Mouse (Mus musculus) kidney, adult 2 months (tissue): ENCODE results near the gene Efnb1. TPM values are rescaled to one million over a fixed set of nuclear protein-coding genes. Genes with fewer than 3 reads are reported as not detected.
A peak's percentile ranks its signal among the peaks of the same experiment; 100 is the strongest.

Experiments used
- DNase-seq: peaks from one replicate; pipeline ENCODE4 v3.0.0; 2021
- H3K27ac ChIP-seq: fragments of 200-500 bp; 2 replicates; pipeline ENCODE4 v1.5.1; 2012; ENCODE audit warnings: low read depth, low read length, control low read depth, inconsistent platforms; ENCODE audit not compliant: insufficient read depth
- H3K27me3 ChIP-seq: fragments of 200-500 bp; replicated peaks from 2 replicates; pipeline ENCODE4 v1.6.1; 2012; ENCODE audit warnings: mild to moderate bottlenecking, moderate library complexity, low read length, inconsistent platforms; ENCODE audit not compliant: control insufficient read depth, insufficient read depth
- H3K36me3 ChIP-seq: fragments of 200-500 bp; 2 replicates; pipeline ENCODE4 v1.6.1; 2012; ENCODE audit warnings: mild to moderate bottlenecking, moderate library complexity, low read length, inconsistent platforms; ENCODE audit not compliant: control insufficient read depth, insufficient read depth
- H3K4me1 ChIP-seq: fragments of 200-500 bp; 2 replicates; pipeline ENCODE4 v1.6.1; 2011; ENCODE audit warnings: low read length; ENCODE audit not compliant: control insufficient read depth, insufficient read depth
- H3K4me3 ChIP-seq: fragments of 200-500 bp; 2 replicates; pipeline ENCODE4 v1.5.1; 2011; ENCODE audit warnings: mild to moderate bottlenecking, low read depth, low read length, control low read depth; ENCODE audit not compliant: insufficient read depth
- CTCF ChIP-seq: fragments of 200-500 bp; conservative IDR thresholded peaks from 2 replicates; pipeline ENCODE4 v1.5.1; 2011; ENCODE audit warnings: low read depth, mild to moderate bottlenecking, control low read depth, low read length, moderate library complexity, mixed read lengths; ENCODE audit not compliant: insufficient read depth, insufficient read length
- POLR2A ChIP-seq: fragments of 200-500 bp; IDR thresholded peaks from one replicate; pipeline ENCODE4 v1.6.1; 2011; ENCODE audit warnings: low read depth, low read length, control low read depth
- WGBS: fragments of 180-500 bp; shearing (Covaris S2); methylation state at CpG from one replicate; pipeline ENCODE4 v1.1.7; 2018; 5-methylcytosine and 5-hydroxymethylcytosine counted together
- polyA plus RNA-seq: library from polyadenylated mRNA; depleted of rRNA; stranded (reverse); fragments of >200 nt; gene quantifications from 2 replicates; pipeline ENCODE4 v1.2.3, GENCODE M21; 2012; rRNA removed

The Efnb1 gene
- polyA plus RNA-seq, 1 experiment: 27.6 TPM

GRCm38 (mm10) chrX:99172301-99172700 is 36.4 kb downstream of the Efnb1 start:
- 57% methylated on average over 5 of the region's 5 CpGs for WGBS
- no peak overlapping the region for H3K27ac ChIP-seq
- H3K36me3 ChIP-seq: no peaks in the 10 kb centered on the region
- no peak overlapping the region for H3K4me3 ChIP-seq
- peak; percentile 12 for DNase-seq
- H3K4me1 ChIP-seq: no peaks in the 10 kb centered on the region
- TF ChIP-seq CTCF: no peak
- no peak for TF ChIP-seq POLR2A
- no peaks in the 10 kb centered on the region for H3K27me3 ChIP-seq

- no peaks in the 10 kb centered on the region for H3K4me1 ChIP-seq
- DNase-seq: no peak
- no peaks in the 10 kb centered on the region for H3K27me3 ChIP-seq
- WGBS: 88% methylated on average over 9 of the region's 9 CpGs
- TF ChIP-seq POLR2A (no peak), CTCF (no peak)
- H3K4me3 ChIP-seq: no peak overlapping the region
- H3K27ac ChIP-seq: no peak overlapping the region
- no peaks in the 10 kb centered on the region for H3K36me3 ChIP-seq
Measured at GRCm38 (mm10) chrX:99185081-99185596, 49.2 kb downstream of the Efnb1 start.

GRCm38 (mm10) chrX:99186497-99187435 is 50.8 kb downstream of the Efnb1 start:
- no peak for TF ChIP-seq CTCF
- no peak for TF ChIP-seq POLR2A
- H3K27ac ChIP-seq: no peak overlapping the region
- H3K4me1 ChIP-seq: no peaks in the 10 kb centered on the region
- 56% methylated on average over 9 of the region's 10 CpGs for WGBS
- DNase-seq: peak; percentile 14
- no peak overlapping the region for H3K4me3 ChIP-seq
- no peaks in the 10 kb centered on the region for H3K27me3 ChIP-seq
- H3K36me3 ChIP-seq: no peaks in the 10 kb centered on the region

- 66% methylated on average over 10 of the region's 10 CpGs for WGBS
- Histone ChIP-seq H3K4me1 (no peaks in the 10 kb centered on the region), H3K36me3 (no peaks in the 10 kb centered on the region), H3K4me3 (no peak overlapping the region), H3K27ac (no peak overlapping the region), H3K27me3 (no peaks in the 10 kb centered on the region)
- DNase-seq: no peak
- TF ChIP-seq POLR2A (no peak), CTCF (no peak)
Measured at GRCm38 (mm10) chrX:99191441-99192087, 55.6 kb downstream of the Efnb1 start.

GRCm38 (mm10) chrX:99196910-99197309 is 61.0 kb downstream of the Efnb1 start:
- TF ChIP-seq POLR2A: no peak
- no peak for TF ChIP-seq CTCF
- H3K4me3 ChIP-seq: no peak overlapping the region
- no peak overlapping the region for H3K27ac ChIP-seq
- no peaks in the 10 kb centered on the region for H3K36me3 ChIP-seq
- peaks cover 3% of the 10 kb centered on the region; the same call in 1 of the 2 replicates for H3K4me1 ChIP-seq
- no peaks in the 10 kb centered on the region for H3K27me3 ChIP-seq
- no peak for DNase-seq
- WGBS: 53% methylated on average over 8 of the region's 9 CpGs

GRCm38 (mm10) chrX:99198532-99198931 is 62.6 kb downstream of the Efnb1 start:
- H3K4me3 ChIP-seq: peak overlapping the region; percentile 51; the same call in 1 of the 2 replicates

More at GRCm38 (mm10) chrX:99198532-99198931, 62.6 kb downstream of the Efnb1 start:
- Histone ChIP-seq H3K4me1 (peaks cover 3% of the 10 kb centered on the region; the same call in 1 of the 2 replicates), H3K27ac (peak overlapping the region; percentile 18; the same call in 1 of the 2 replicates), H3K27me3 (no peaks in the 10 kb centered on the region), H3K36me3 (no peaks in the 10 kb centered on the region)
- TF ChIP-seq POLR2A (no peak), CTCF (no peak)
- 24% methylated on average over 6 of the region's 9 CpGs for WGBS
- no peak for DNase-seq

Other genes with a start within 250 kb of the Efnb1 start
- 2.7 and 3.1 TPM in 2 replicates for gene Ophn1, start 245.1 kb upstream of the Efnb1 start, polyA plus RNA-seq
- 23.5 and 24.1 TPM in 2 replicates for gene Yipf6, start 199.8 kb upstream of the Efnb1 start, polyA plus RNA-seq
- gene Stard8, start 132.9 kb upstream of the Efnb1 start, polyA plus RNA-seq: 62.0 and 82.9 TPM in 2 replicates